Mouse (Mus musculus) heart, adult 8-10 months (tissue): ENCODE measurements around the gene Mrps12. TPM values are rescaled to one million over a fixed set of nuclear protein-coding genes. Genes with fewer than 3 reads are reported as not detected.
"Not testable (repeated sequence)": the region's sequence is repeated elsewhere in the genome, so short reads cannot be mapped to it uniquely, and the experiment has no call there.

Experiments used
- DNase-seq: peaks from one replicate; pipeline ENCODE4 v3.0.0; 2022; ENCODE audit warnings: low spot score
- total RNA-seq, 4 experiments: library from RNA; stranded (reverse); gene quantifications; 2 replicates each; pipeline ENCODE4 v1.2.4; 2022

Mrps12 gene
- total RNA-seq, 4 experiments from 2014 or later = 64.0 to 72.6 (median 67.4) TPM

DNA sequence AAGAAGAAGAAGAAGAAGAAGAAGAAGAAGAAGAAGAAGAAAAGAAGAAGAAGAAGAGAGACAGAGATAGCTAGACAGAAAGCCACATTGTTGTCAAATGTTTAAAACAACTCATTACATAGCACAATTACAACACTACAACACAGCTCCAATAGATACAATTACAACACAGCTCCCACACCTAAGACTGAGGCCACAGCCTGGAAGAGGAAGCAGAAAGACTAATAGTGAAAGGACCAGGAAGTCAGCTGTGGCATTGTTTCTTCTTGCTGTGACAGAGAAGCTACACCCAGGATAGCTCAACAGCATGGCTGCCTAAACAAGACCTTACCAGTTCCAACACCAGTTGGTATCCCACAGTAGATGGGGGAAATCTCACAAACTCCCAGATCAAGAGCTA lies 32.2 kb downstream of the Mrps12 start:
- no peak for DNase-seq

DNA sequence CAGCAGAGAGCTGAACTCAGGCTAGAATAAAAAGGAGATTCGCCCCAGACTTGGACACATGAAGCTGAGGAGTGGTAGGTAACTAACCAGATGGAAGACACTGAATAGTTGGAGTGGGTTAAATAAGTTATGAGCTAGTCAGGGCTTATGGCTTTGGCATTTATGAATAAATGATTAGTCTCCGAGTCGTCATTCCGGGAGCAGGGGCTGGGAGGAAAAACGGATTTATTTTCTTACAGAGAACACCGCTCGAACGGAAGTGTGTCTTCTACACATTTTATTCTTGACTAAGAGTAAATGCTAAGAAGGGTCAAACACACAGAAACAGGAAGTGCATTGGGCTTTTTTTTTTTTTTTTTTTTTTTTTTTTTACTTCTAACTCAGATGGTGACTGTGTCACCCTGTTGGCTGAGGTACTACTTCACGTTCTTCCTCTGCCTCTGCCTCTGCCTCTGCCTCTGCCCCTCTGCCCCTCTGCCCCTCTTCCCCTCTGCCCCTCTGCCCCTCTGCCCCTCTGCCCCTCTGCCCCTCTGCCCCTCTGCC lies 38.9 kb downstream of the Mrps12 start:
- no peak for DNase-seq

DNA sequence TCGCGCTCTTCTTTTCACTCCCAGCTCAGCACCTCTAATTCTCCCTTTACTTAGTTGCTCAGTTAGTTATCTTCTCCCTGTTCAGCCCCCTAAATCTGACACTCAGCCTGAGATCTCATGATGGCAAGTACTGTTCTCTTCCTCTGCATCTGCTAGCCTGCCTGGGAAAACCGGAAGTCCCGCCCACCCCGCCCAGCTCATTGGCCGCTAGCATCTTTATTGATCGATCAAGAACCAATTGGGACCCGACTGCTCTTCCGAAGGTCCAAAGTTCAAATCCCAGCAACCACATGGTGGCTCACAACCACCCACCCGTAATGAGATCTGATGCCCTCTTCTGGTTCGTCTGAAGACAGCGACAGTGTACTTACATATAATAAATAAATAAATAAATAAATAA lies 40.3 kb downstream of the Mrps12 start:
- not testable (repeated sequence) for DNase-seq

DNA sequence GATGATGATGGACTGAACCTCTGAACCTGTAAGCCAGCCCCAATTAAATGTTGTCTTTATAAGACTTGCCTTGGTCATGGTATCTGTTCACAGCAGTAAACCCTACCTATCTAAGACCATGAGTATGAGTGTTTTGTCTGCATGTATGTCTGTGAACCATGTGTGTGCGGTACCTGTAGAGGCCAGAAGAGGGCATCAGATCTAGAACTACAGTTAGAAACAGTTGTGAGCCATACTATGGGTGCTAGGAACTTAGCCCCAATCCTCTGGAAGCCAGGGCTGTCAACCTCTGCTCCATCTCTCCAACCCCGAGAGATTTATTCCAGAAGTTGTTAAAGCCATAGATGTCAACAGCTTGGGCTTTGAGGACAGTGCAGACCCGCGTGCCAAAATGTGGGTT lies 41.4 kb downstream of the Mrps12 start:
- DNase-seq = no peak

DNA sequence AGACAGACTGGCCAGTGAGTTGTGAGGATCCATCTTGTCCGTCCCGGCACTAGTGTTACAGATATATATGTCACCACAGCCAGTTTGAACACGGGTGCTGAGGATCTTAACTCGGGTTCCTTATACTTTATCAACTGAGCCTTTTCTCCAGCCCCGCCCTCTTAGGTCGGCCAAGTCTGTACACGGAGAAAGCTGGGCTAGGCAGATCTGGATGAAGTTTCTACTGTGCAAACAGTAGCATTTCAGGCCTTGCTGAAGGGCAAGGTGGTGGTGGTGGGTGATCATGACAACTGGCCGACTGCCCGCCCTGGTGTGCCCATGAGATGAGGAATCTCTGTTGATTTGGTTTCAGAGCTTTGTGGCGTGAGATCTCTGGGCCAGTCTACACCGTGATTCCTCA lies 44.3 kb downstream of the Mrps12 start:
- no peak for DNase-seq

DNA sequence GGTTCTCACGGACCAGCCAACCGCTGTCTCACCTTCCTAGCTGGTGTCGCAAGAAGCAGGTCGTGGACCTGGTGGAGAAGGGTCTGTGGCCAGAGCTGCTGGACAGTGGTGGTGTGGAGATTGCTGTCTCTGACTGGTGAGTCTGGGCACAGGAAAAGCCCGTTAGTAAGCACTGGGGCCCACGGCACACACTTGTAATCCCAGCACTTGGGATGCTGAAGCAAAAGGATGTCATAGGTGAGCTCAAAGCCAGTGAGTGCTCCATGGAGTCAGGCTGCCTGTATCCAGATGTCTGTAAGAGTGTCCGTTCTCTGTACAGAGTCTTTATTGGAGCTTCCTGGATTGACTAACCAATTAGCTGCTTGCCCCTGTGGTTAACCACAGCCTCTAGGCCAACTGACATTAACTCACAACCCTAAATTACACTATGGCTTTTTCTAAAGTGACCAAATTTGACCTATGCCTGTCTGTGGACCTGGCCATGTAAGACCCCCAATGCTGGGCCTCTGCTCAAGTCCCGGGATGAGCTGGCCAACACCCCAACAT lies 46.6 kb downstream of the Mrps12 start:
- no peak for DNase-seq

DNA sequence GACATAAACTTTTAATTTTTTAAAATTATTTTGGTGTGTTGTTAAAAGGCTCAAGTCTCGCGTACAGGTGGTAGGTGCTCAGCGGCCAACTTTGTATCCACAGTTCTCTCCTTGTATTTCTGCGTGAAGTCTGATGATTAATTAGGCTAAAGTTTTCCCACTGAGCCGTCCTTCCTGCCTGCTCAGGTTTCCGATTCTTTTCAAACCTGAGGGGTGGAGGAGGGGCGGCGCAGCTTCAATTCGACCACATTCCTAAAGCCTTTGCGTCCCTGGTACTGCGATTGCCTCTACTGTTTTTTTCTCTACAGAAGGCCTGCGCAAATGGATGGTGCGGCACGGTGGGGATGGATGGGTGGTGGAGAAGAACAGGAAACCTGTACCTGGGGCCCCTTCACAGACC lies 47.2 kb downstream of the Mrps12 start:
- DNase-seq = no peak

DNA sequence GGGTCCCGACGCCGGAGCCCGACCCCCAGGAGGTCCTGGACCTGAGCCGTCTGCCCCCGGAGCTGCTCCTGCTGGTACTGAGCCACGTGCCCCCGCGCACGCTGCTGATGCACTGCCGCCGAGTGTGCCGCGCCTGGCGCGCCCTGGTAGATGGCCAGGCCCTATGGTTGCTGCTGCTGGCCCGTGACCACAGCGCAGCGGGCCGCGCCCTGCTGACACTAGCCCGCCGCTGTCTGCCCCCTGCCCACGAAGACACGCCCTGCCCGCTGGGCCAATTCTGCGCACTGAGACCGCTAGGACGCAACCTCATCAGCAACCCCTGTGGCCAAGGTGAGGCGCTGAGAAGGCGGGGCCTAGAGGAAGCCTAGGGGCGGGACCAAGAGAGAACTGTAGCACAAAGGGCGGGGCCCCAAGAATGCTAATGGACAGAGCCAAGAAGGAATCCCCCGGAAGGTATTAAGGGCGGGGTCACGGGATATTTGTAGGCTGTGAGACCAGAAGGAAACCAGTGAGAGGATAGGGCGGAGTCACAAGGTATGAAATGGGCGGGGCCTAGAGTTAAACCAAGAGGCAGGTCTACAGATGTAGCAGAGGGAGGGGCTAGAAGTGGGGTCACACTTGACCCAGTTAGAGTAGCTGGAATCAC lies 48.2 kb downstream of the Mrps12 start:
- no peak for DNase-seq

DNA sequence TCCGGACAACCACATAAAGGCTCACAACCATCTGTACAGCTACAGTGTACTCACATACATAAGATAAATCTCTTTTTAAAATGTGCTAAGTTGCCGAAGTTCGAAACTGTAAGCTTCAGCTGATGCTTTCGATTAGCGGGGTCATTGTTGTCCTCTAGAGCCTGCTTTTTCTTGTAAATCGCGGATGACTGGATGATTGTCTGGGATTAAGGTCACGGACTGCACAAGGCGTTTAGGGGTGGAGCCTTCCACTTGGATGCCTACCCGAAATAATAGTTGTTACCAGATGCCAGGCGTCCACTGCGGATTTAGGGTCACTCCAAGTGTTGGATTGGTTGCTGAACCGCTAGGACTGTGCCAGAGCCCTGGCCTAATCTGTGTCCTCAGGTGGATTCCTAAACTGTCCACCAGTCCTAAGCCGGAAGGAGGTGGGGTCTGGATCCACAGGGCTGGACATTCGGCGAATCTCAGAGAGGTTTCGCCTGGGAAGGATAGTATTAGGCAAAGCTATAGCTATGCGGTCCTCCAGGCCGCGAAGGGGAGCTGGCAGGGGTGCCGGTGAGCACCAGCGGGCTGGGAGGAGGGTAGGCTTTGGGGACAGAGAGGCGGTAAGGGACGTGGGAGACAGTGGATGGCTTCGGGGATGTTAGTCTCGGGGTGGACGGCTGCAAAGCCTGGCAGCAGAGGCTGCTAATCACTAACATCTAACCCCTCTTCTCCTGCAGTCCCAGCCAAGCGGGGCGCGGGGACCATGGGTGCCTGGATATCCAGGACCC lies 48.9 kb downstream of the Mrps12 start, which contains the start of gene Fbxo27:
Fbxo27 (plus strand) TSS at position 305 of the 776 bp plus-strand sequence.
- no peak for DNase-seq

DNA sequence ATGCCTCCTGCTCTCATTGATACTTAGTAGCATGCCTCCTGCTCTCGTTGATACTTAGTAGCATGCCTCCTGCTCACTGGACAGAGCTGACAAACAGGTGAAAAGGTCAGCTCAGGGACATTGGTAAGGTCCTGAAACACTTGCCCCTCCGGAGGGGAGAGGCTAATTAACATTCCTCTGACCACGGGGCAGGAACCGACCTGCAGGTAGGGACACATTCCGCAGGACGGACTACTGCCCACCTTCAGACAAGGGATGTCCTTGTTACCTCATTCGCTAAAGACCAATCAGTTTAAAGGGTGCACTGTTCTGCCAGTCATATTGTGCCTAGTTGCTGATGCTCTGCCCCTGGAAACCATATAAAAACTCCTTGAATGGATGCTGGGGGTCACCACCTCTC lies 50.5 kb downstream of the Mrps12 start:
- no peak for DNase-seq

Other genes starting within 250 kb of the Mrps12 start
- gene Ifnl2, start 231.4 kb downstream of the Mrps12 start, total RNA-seq = not detected
- gene Ifnl3, start 219.0 kb downstream of the Mrps12 start, total RNA-seq = not detected
- gene Sycn, start 200.9 kb downstream of the Mrps12 start, total RNA-seq = not detected
- gene Nccrp1, start 194.6 kb downstream of the Mrps12 start, total RNA-seq = not detected
- gene Samd4b, start 143.7 kb downstream of the Mrps12 start, total RNA-seq = 10 to 100 TPM; 19.4 to 23.4 (median 21.5) TPM
- 10 to 100 TPM in 1 of 4 experiments, 1 to 10 TPM in 3; 8.1 to 11.8 (median 8.5) TPM for gene Pak4, start 143.6 kb downstream of the Mrps12 start, total RNA-seq
- not detected for gene Acp7, start 110.5 kb downstream of the Mrps12 start, total RNA-seq
- gene Fbxo27, start 49.0 kb downstream of the Mrps12 start, total RNA-seq = under 1 TPM in 3 of 4 experiments, not detected in 1; 0.11 to 0.72 (median 0.16) TPM
- gene Fbxo17, start 25.0 kb downstream of the Mrps12 start, total RNA-seq = 1 to 10 TPM in 3 of 4 experiments, under 1 TPM in 1; 0.55 to 1.2 (median 1.1) TPM
- gene Sars2, start 172 bp upstream of the Mrps12 start, total RNA-seq = 10 to 100 TPM; 13.1 to 15.0 (median 13.7) TPM
- not detected for gene Ccer2, start 14.4 kb upstream of the Mrps12 start, total RNA-seq
- 10 to 100 TPM; 84.0 to 92.6 (median 90.8) TPM for gene Sirt2, start 24.9 kb upstream of the Mrps12 start, total RNA-seq
- 10 to 100 TPM; 22.8 to 29.1 (median 28.1) TPM for gene Nfkbib, start 25.7 kb upstream of the Mrps12 start, total RNA-seq
- 1 to 10 TPM; 1.4 to 3.0 (median 1.6) TPM for gene Rinl, start 47.1 kb upstream of the Mrps12 start, total RNA-seq
- gene Hnrnpl, start 66.7 kb upstream of the Mrps12 start, total RNA-seq = 100 to 1,000 TPM; 185 to 230 (median 214) TPM
- 1,000 to 10,000 TPM; 2,066 to 2,754 (median 2,219) TPM for gene Ech1, start 83.4 kb upstream of the Mrps12 start, total RNA-seq
- 10 to 100 TPM; 17.3 to 32.1 (median 24.6) TPM for gene Lgals4, start 92.0 kb upstream of the Mrps12 start, total RNA-seq
- gene Lgals7, start 122.0 kb upstream of the Mrps12 start, total RNA-seq = 1 to 10 TPM in 1 of 4 experiments, not detected in 3; 1.3 TPM
- under 1 TPM; 0.12 to 0.32 (median 0.23) TPM for gene Capn12, start 139.6 kb upstream of the Mrps12 start, total RNA-seq
- gene Actn4, start 220.5 kb upstream of the Mrps12 start, total RNA-seq = 10 to 100 TPM; 57.8 to 82.0 (median 75.8) TPM
- gene Eif3k, start 240.0 kb upstream of the Mrps12 start, total RNA-seq = 100 to 1,000 TPM; 152 to 167 (median 158) TPM
- gene Map4k1, start 240.2 kb upstream of the Mrps12 start, total RNA-seq = 1 to 10 TPM in 1 of 4 experiments, under 1 TPM in 3; 0.50 to 1.1 (median 0.74) TPM